Mouse (Mus musculus) liver, embryonic 16.5 days (tissue): ENCODE measurements at regions not wholly inside any gene's neighbourhood (a gene's known extent, or its start where the extent isn't known, plus 50 kb on each side); places are given as distances from the start of the nearest gene placed in this dataset.

Experiments used
- ATAC-seq: fragments of 200-750 bp; cut with Nextera tagmentation; 2 replicates; pipeline ENCODE4 v1.8.0; 2017; ENCODE audit warnings: low read depth, mild to moderate bottlenecking, moderate number of reproducible peaks, moderate library complexity
- H3K27ac ChIP-seq: fragments of 300-500 bp; sonication (generic); 2 replicates; pipeline ENCODE4 v1.5.1; 2014; ENCODE audit warnings: mild to moderate bottlenecking, low read length
- H3K27me3 ChIP-seq: fragments of 300-500 bp; sonication (generic); 2 replicates; pipeline ENCODE4 v1.6.1; 2014; ENCODE audit warnings: low read depth, low read length, mixed read lengths; ENCODE audit not compliant: control insufficient read depth, insufficient read depth
- H3K36me3 ChIP-seq: fragments of 300-500 bp; sonication (generic); 2 replicates; pipeline ENCODE4 v1.6.1; 2014; ENCODE audit warnings: mild to moderate bottlenecking; ENCODE audit not compliant: control insufficient read depth, insufficient read depth
- H3K4me1 ChIP-seq: fragments of 300-500 bp; sonication (generic); 2 replicates; pipeline ENCODE4 v1.6.1; 2014; ENCODE audit warnings: low read depth, low read length, mixed read lengths; ENCODE audit not compliant: control insufficient read depth
- H3K4me2 ChIP-seq: fragments of 300-500 bp; sonication (generic); 2 replicates; pipeline ENCODE4 v1.6.1; 2014; ENCODE audit warnings: low read depth, low read length, mixed read lengths
- H3K4me3 ChIP-seq: fragments of 300-500 bp; sonication (generic); 2 replicates; pipeline ENCODE4 v1.5.1; 2014; ENCODE audit warnings: low read depth, mild to moderate bottlenecking, low read length
- H3K9ac ChIP-seq: fragments of 300-500 bp; sonication (generic); 2 replicates; pipeline ENCODE4 v1.6.1; 2014; ENCODE audit warnings: low read depth, low read length
- H3K9me3 ChIP-seq: fragments of 300-500 bp; sonication (generic); replicated peaks from 2 replicates; pipeline ENCODE4 v1.6.1; 2016; ENCODE audit warnings: low read length; ENCODE audit not compliant: control insufficient read depth
- WGBS: fragments of 180-500 bp; shearing (Covaris S2); extraction: QIAGEN DNeasy Blood & Tissue Kit; methylation state at CpG from one replicate; pipeline ENCODE4 v1.1.7; 2014; ENCODE audit not compliant: insufficient replicate concordance; 5-methylcytosine and 5-hydroxymethylcytosine counted together

- no peak overlapping the region for H3K9ac ChIP-seq
- ATAC-seq = no peak
- 27% methylated on average over 2 of the region's 2 CpGs for WGBS
Measured at GRCm38 (mm10) chr8:118005186-118005585, 203.4 kb upstream of the Mphosph6 start.

GRCm38 (mm10) chr8:118004391-118004851, 202.7 kb upstream of the Mphosph6 start:
- WGBS = 36% methylated on average over 7 of the region's 7 CpGs
- Histone ChIP-seq H3K9me3 (no peaks in the 10 kb centered on the region; the same call in 1 of the 2 replicates), H3K4me3 (no peak overlapping the region), H3K4me2 (no peak overlapping the region), H3K27me3 (no peaks in the 10 kb centered on the region), H3K27ac (no peak overlapping the region), H3K36me3 (no peaks in the 10 kb centered on the region), H3K4me1 (no peaks in the 10 kb centered on the region), H3K9ac (no peak overlapping the region)
- ATAC-seq = no peak

More at GRCm38 (mm10) chr8:118005186-118005585, 203.4 kb upstream of the Mphosph6 start:
- Histone ChIP-seq H3K4me1 (no peaks in the 10 kb centered on the region), H3K27ac (no peak overlapping the region), H3K4me2 (no peak overlapping the region), H3K36me3 (no peaks in the 10 kb centered on the region), H3K9me3 (no peaks in the 10 kb centered on the region; the same call in 1 of the 2 replicates), H3K27me3 (no peaks in the 10 kb centered on the region), H3K4me3 (no peak overlapping the region)

- Histone ChIP-seq H3K9ac (no peak overlapping the region), H3K36me3 (no peaks in the 10 kb centered on the region), H3K4me2 (no peak overlapping the region), H3K9me3 (no peaks in the 10 kb centered on the region), H3K27me3 (no peaks in the 10 kb centered on the region), H3K4me1 (no peaks in the 10 kb centered on the region), H3K27ac (no peak overlapping the region), H3K4me3 (no peak overlapping the region)
- no peak for ATAC-seq
- 72% methylated on average over 10 of the region's 10 CpGs for WGBS
Measured at GRCm38 (mm10) chr8:118001138-118001537, 199.4 kb upstream of the Mphosph6 start.

GRCm38 (mm10) chr8:117991826-117992225, 190.1 kb upstream of the Mphosph6 start:
- Histone ChIP-seq H3K4me3 (no peak overlapping the region), H3K9me3 (no peaks in the 10 kb centered on the region; the same call in none of the 2 replicates), H3K4me2 (no peak overlapping the region), H3K36me3 (no peaks in the 10 kb centered on the region), H3K27me3 (no peaks in the 10 kb centered on the region), H3K9ac (no peak overlapping the region), H3K4me1 (no peaks in the 10 kb centered on the region), H3K27ac (no peak overlapping the region)
- WGBS = 63% methylated on average over 7 of the region's 7 CpGs
- ATAC-seq = no peak

- Histone ChIP-seq H3K36me3 (no peaks in the 10 kb centered on the region), H3K27ac (no peak overlapping the region), H3K9me3 (peaks cover 5% of the 10 kb centered on the region), H3K4me3 (no peak overlapping the region), H3K9ac (no peak overlapping the region), H3K4me1 (no peaks in the 10 kb centered on the region), H3K27me3 (no peaks in the 10 kb centered on the region), H3K4me2 (no peak overlapping the region)
- no peak for ATAC-seq
- WGBS = 56% methylated on average over 5 of the region's 5 CpGs
Measured at GRCm38 (mm10) chr8:117988781-117989180, 187.0 kb upstream of the Mphosph6 start.

GRCm38 (mm10) chr8:117968306-117968705, 166.6 kb upstream of the Mphosph6 start:
- no peak overlapping the region for H3K4me3 ChIP-seq
- H3K4me1 ChIP-seq = no peaks in the 10 kb centered on the region
- no peaks in the 10 kb centered on the region; the same call in 1 of the 2 replicates for H3K9me3 ChIP-seq
- no peak overlapping the region for H3K4me2 ChIP-seq
- ATAC-seq = no peak
- no peaks in the 10 kb centered on the region for H3K27me3 ChIP-seq
- 51% methylated on average over 5 of the region's 5 CpGs for WGBS
- H3K27ac ChIP-seq = no peak overlapping the region
- H3K36me3 ChIP-seq = no peaks in the 10 kb centered on the region
- no peak overlapping the region for H3K9ac ChIP-seq

GRCm38 (mm10) chr8:117966556-117966955, 164.8 kb upstream of the Mphosph6 start:
- no peaks in the 10 kb centered on the region for H3K27me3 ChIP-seq
- WGBS = 62% methylated on average over 5 of the region's 5 CpGs
- no peak for ATAC-seq

GRCm38 (mm10) chr8:117963426-117963825, 161.7 kb upstream of the Mphosph6 start:
- Histone ChIP-seq H3K36me3 (no peaks in the 10 kb centered on the region), H3K4me3 (no peak overlapping the region), H3K27ac (no peak overlapping the region), H3K9ac (no peak overlapping the region), H3K27me3 (no peaks in the 10 kb centered on the region), H3K4me2 (no peak overlapping the region), H3K4me1 (no peaks in the 10 kb centered on the region), H3K9me3 (no peaks in the 10 kb centered on the region; the same call in 1 of the 2 replicates)
- 74% methylated on average over 13 of the region's 13 CpGs for WGBS
- ATAC-seq = no peak

More at GRCm38 (mm10) chr8:117966556-117966955, 164.8 kb upstream of the Mphosph6 start:
- H3K27ac ChIP-seq = no peak overlapping the region
- no peaks in the 10 kb centered on the region; the same call in 1 of the 2 replicates for H3K9me3 ChIP-seq
- H3K4me1 ChIP-seq = no peaks in the 10 kb centered on the region
- no peak overlapping the region for H3K4me2 ChIP-seq
- H3K4me3 ChIP-seq = no peak overlapping the region
- H3K9ac ChIP-seq = no peak overlapping the region
- no peaks in the 10 kb centered on the region for H3K36me3 ChIP-seq

- no peaks in the 10 kb centered on the region; the same call in 1 of the 2 replicates for H3K9me3 ChIP-seq
- H3K27ac ChIP-seq = no peak overlapping the region
- no peak for ATAC-seq
- H3K4me2 ChIP-seq = no peak overlapping the region
- H3K36me3 ChIP-seq = no peaks in the 10 kb centered on the region
- WGBS = 62% methylated on average over 8 of the region's 8 CpGs
- no peaks in the 10 kb centered on the region for H3K27me3 ChIP-seq
- no peaks in the 10 kb centered on the region for H3K4me1 ChIP-seq
- H3K4me3 ChIP-seq = no peak overlapping the region
- H3K9ac ChIP-seq = no peak overlapping the region
Measured at GRCm38 (mm10) chr8:117962666-117963065, 160.9 kb upstream of the Mphosph6 start.
